ENCODE assay signal across 8 mouse cellular contexts in the genomic region with DNA sequence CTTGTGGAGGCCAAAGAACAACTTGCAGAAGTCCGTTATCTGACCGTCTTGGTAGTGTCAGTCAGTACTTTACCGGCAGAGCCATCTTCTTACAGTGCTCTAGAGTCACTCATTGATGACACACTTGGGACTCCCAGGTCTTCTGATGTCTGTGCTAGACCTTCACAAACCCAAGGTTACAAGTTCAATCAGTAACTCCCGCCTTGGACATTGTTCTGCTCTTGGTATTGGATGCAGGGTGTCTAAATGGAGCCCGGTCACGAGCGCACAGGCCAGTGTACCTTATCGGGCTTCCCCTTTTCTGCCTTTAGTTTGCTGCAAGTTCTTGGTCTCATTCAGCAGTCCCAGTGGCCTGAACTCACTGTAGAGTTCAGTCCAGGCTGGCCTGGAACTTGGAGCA. TPM values are rescaled to one million over a fixed set of nuclear protein-coding genes. Genes with fewer than 3 reads are reported as not detected.
DNase-seq lines count a peak whose midpoint lies in the region; ATAC-seq and TF ChIP-seq lines count a peak whose summit lies in the region.

No protein-coding gene starts in this region.

- peaks cover 5% of the 10 kb centered on the region for H3K4me1 ChIP-seq in kidney, adult 2 months (ENCODE audit: control insufficient read depth, insufficient read depth, low read length)
- peaks cover 24% of the 10 kb centered on the region for H3K4me1 ChIP-seq in heart, embryonic 15.5 days (replicated peaks)
- peaks cover 77% of the 10 kb centered on the region for H3K4me1 ChIP-seq in liver, embryonic 12.5 days
- peaks cover 14% of the 10 kb centered on the region; the same call in 1 of the 2 replicates for H3K4me1 ChIP-seq in stomach, embryonic 14.5 days (ENCODE audit: control insufficient read depth, insufficient read depth, low read length)

- TF ChIP-seq POLR2A in kidney, adult 2 months (IDR thresholded peaks at IDR 0.05; ENCODE audit: low read depth, low read length) = no peak

- H3K4me2 ChIP-seq in heart, embryonic 15.5 days = peak overlapping the region; percentile 94
- peak overlapping the region; percentile 86 for H3K4me2 ChIP-seq in liver, embryonic 12.5 days
- peak overlapping the region; percentile 47 for H3K4me2 ChIP-seq in stomach, embryonic 14.5 days (replicated peaks; ENCODE audit: low read depth, low read length)

- H3K9me3 ChIP-seq in heart, embryonic 15.5 days (replicated peaks) = no peaks in the 10 kb centered on the region
- H3K9me3 ChIP-seq in liver, embryonic 12.5 days (replicated peaks) = no peaks in the 10 kb centered on the region
- no peaks in the 10 kb centered on the region for H3K9me3 ChIP-seq in stomach, embryonic 14.5 days (ENCODE audit: control insufficient read depth, low read depth, low read length)

- no peak for TF ChIP-seq CTCF in kidney, adult 2 months (conservative IDR thresholded peaks at IDR 0.05; ENCODE audit: insufficient read depth, insufficient read length, low read depth, low read length)

- peak overlapping the region; percentile 55 for H3K9ac ChIP-seq in heart, embryonic 15.5 days
- H3K9ac ChIP-seq in liver, embryonic 12.5 days = peak overlapping the region; percentile 85
- H3K9ac ChIP-seq in stomach, embryonic 14.5 days (replicated peaks; ENCODE audit: low read depth, low read length) = peak overlapping the region; percentile 25

- no peaks in the 10 kb centered on the region for H3K27me3 ChIP-seq in kidney, adult 2 months (replicated peaks; ENCODE audit: control insufficient read depth, insufficient read depth, low read length)
- H3K27me3 ChIP-seq in heart, embryonic 15.5 days = no peaks in the 10 kb centered on the region
- no peaks in the 10 kb centered on the region for H3K27me3 ChIP-seq in liver, embryonic 12.5 days (replicated peaks)
- no peaks in the 10 kb centered on the region for H3K27me3 ChIP-seq in stomach, embryonic 14.5 days (ENCODE audit: control insufficient read depth, insufficient read depth, low read length)

- no peak for ATAC-seq in heart, embryonic 15.5 days (replicated peaks; ENCODE audit: insufficient number of reproducible peaks, insufficient read depth, low FRiP score, low read depth)
- ATAC-seq in liver, embryonic 12.5 days = 0 out of 2 replicates have a peak, but pooled peaks have one; percentile 2
- no peak for ATAC-seq in stomach, embryonic 14.5 days (ENCODE audit: insufficient number of reproducible peaks, insufficient read depth, low FRiP score, low read depth)

- H3K4me3 ChIP-seq in kidney, adult 2 months (ENCODE audit: insufficient read depth, low read depth, low read length) = peak overlapping the region; percentile 35
- H3K4me3 ChIP-seq in heart, embryonic 15.5 days = peak overlapping the region; percentile 73
- peak overlapping the region; percentile 79 for H3K4me3 ChIP-seq in liver, embryonic 12.5 days
- H3K4me3 ChIP-seq in stomach, embryonic 14.5 days (ENCODE audit: low read depth, low read length) = peak overlapping the region; percentile 54

- WGBS in kidney, adult 2 months = 39% methylated on average over 8 of the region's 8 CpGs
- 33% methylated on average over 8 of the region's 8 CpGs for WGBS in heart, embryonic 15.5 days
- 9% methylated on average over 8 of the region's 8 CpGs for WGBS in liver, embryonic 12.5 days (ENCODE audit: insufficient replicate concordance)
- WGBS in stomach, embryonic 14.5 days = 44% methylated on average over 8 of the region's 8 CpGs

- DNase-seq in kidney, adult 2 months = peak; percentile 43
- DNase-seq in kidney, postnatal 10 days = no peak
- DNase-seq in MN1 (ENCODE audit: low spot score) = peak; percentile 11
- no peak for DNase-seq in right cerebral cortex, adult 2 months (ENCODE audit: low spot score in 2 of 2)
- no peak for DNase-seq in right cerebral cortex, postnatal 14 days

- no peaks in the 10 kb centered on the region for H3K36me3 ChIP-seq in kidney, adult 2 months (ENCODE audit: control insufficient read depth, insufficient read depth, low read length)
- H3K36me3 ChIP-seq in heart, embryonic 15.5 days = no peaks in the 10 kb centered on the region
- peaks cover 18% of the 10 kb centered on the region for H3K36me3 ChIP-seq in liver, embryonic 12.5 days
- H3K36me3 ChIP-seq in stomach, embryonic 14.5 days (ENCODE audit: control insufficient read depth, insufficient read depth, low read length) = no peaks in the 10 kb centered on the region

- no peak overlapping the region for H3K27ac ChIP-seq in kidney, adult 2 months (ENCODE audit: insufficient read depth, low read depth, low read length)
- H3K27ac ChIP-seq in heart, embryonic 15.5 days = no peak overlapping the region
- peak overlapping the region; percentile 82 for H3K27ac ChIP-seq in liver, embryonic 12.5 days
- H3K27ac ChIP-seq in stomach, embryonic 14.5 days (ENCODE audit: low read length) = no peak overlapping the region

RNA-seq across cellular contexts. Expression of a gene that starts 0.6 kb away (rescaled TPM):
- 10.2 and 15.0 TPM in 2 replicates for polyA plus RNA-seq in kidney, adult 2 months (2012; rRNA removed)
- 1.1 and 1.4 TPM in 2 replicates for polyA plus RNA-seq in heart, embryonic 15.5 days (2015; fragmentation: Nextera tagmentation; extraction: Ambion mirVana)
- polyA plus RNA-seq in liver, embryonic 12.5 days (2016; fragmentation: Nextera tagmentation; extraction: Ambion mirVana) = 4.5 and 5.1 TPM in 2 replicates
- 4.5 and 4.8 TPM in 2 replicates for polyA plus RNA-seq in stomach, embryonic 14.5 days (2014; fragmentation: Nextera tagmentation; extraction: Ambion mirVana)

RNA-seq across cellular contexts. Expression of a gene that starts 51.7 kb away (rescaled TPM):
- polyA plus RNA-seq in kidney, adult 2 months (2012; rRNA removed) = 14.4 TPM in 2 replicates
- 5.2 and 7.5 TPM in 2 replicates for polyA plus RNA-seq in heart, embryonic 15.5 days (2015; fragmentation: Nextera tagmentation; extraction: Ambion mirVana)
- polyA plus RNA-seq in liver, embryonic 12.5 days (2016; fragmentation: Nextera tagmentation; extraction: Ambion mirVana) = 5.2 and 6.2 TPM in 2 replicates
- 10.2 and 12.5 TPM in 2 replicates for polyA plus RNA-seq in stomach, embryonic 14.5 days (2014; fragmentation: Nextera tagmentation; extraction: Ambion mirVana)

Comparison
In these comparisons a context has a peak if more than half of its experiments do, and no peak if none do; other contexts are left out.
1. DNase-seq: peak in kidney, adult 2 months (single experiment) and MN1 (single experiment); none in kidney, postnatal 10 days (single experiment), right cerebral cortex, adult 2 months (0 of 2) and right cerebral cortex, postnatal 14 days (single experiment).
2. H3K9ac ChIP-seq: peak in every context shown above with its lines; median percentile 85 in liver, embryonic 12.5 days; 55 in heart, embryonic 15.5 days; 25 in stomach, embryonic 14.5 days.
3. Peak in every context shown above with its lines, with median percentiles within 50 percentile points of each other: H3K4me3 ChIP-seq and H3K4me2 ChIP-seq.